Mouse (Mus musculus): ENCODE measurements around the gene Aspg.

DNA sequence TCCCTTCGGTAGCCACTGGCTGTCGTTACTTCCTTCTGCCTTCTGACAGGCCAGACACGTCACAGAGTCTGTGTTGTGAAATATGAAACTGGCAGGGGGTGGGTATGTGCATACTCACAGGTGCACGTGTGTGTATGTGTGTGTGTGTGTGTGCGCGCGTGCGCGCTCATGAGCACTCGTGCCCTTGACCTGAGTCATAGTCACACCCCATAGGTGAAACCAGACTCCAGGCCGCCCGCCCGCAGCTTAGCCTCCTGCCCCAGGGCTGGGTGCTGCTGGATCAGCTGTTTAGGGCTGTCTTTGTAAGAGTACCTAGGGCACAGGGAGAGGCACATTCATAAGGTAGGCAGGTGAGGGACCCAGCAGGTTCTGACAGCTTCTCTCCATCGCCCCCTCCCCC lies 19.4 kb downstream of the Aspg start:
- no peak for TF ChIP-seq CHD2 (IDR thresholded peaks at IDR 0.05; ENCODE audit: low read depth, low read length)
- no peak for TF ChIP-seq ZC3H11A (IDR thresholded peaks at IDR 0.05; ENCODE audit: borderline replicate concordance, low read depth, low read length)
- TF ChIP-seq MAFK (IDR thresholded peaks at IDR 0.05; ENCODE audit: insufficient read depth, low read depth, low read length): no peak
